In the genomic region with DNA sequence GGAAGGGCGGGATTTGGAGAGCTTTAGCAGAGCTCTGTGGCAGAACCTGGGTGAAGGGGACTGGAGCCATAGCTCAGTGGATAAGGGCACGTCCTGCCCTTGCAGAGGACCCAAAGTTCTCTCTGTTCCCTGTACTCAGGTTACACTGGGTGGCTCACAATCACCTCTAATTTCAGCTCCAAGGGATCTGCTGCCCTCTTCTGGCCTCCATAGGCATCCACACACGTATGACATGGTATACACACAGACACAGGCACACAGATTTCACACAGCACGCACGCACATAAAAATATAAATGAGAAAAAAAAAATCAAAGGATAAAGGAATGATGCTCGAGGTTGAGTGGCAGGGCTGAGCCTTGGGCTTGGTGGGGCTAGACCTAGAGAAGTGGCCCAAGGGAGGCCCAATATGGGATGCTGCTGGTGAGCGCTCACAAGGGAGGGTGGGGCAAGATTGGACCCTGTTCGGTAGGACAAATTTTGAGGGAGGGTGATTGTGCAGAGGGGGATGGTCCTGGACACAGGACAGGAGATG, we compare ENCODE assay signal across 8 mouse cellular contexts. TPM values are rescaled to one million over a fixed set of nuclear protein-coding genes. Genes with fewer than 3 reads are reported as not detected.
DNase-seq lines count a peak whose midpoint lies in the region; ATAC-seq lines count a peak whose summit lies in the region.

No protein-coding gene starts in this region.

- WGBS in limb, embryonic 15.5 days = 69% methylated on average over 8 of the region's 8 CpGs
- WGBS in neural tube, embryonic 15.5 days = 75% methylated on average over 8 of the region's 8 CpGs

- H3K27me3 ChIP-seq in limb, embryonic 15.5 days = no peaks in the 10 kb centered on the region
- peaks cover 6% of the 10 kb centered on the region; the same call in 1 of the 2 replicates for H3K27me3 ChIP-seq in neural tube, embryonic 15.5 days (replicated peaks)

- H3K36me3 ChIP-seq in limb, embryonic 15.5 days = peaks cover 25% of the 10 kb centered on the region
- no peaks in the 10 kb centered on the region for H3K36me3 ChIP-seq in neural tube, embryonic 15.5 days

- peak overlapping the region; percentile 91 for H3K4me3 ChIP-seq in limb, embryonic 15.5 days
- peak overlapping the region; percentile 74 for H3K4me3 ChIP-seq in neural tube, embryonic 15.5 days (replicated peaks)

- H3K9ac ChIP-seq in limb, embryonic 15.5 days = no peak overlapping the region
- 0 out of 2 replicates have a peak overlapping the region, but pooled peaks have one; percentile 74 for H3K9ac ChIP-seq in neural tube, embryonic 15.5 days (replicated peaks)

- H3K9me3 ChIP-seq in limb, embryonic 15.5 days = no peaks in the 10 kb centered on the region
- H3K9me3 ChIP-seq in neural tube, embryonic 15.5 days (replicated peaks) = no peaks in the 10 kb centered on the region

- H3K4me1 ChIP-seq in limb, embryonic 15.5 days = peaks cover 24% of the 10 kb centered on the region
- peaks cover 7% of the 10 kb centered on the region; the same call in 1 of the 2 replicates for H3K4me1 ChIP-seq in neural tube, embryonic 15.5 days

- H3K27ac ChIP-seq in limb, embryonic 15.5 days = peak overlapping the region; percentile 96
- no peak overlapping the region for H3K27ac ChIP-seq in neural tube, embryonic 15.5 days (replicated peaks)

- ATAC-seq in limb, embryonic 15.5 days (ENCODE audit: insufficient number of reproducible peaks, low FRiP score, low TSS enrichment, low read depth) = no peak
- ATAC-seq in neural tube, embryonic 15.5 days (ENCODE audit: low FRiP score) = 0 out of 2 replicates have a peak, but pooled peaks have one; percentile 11
- no peak for ATAC-seq in cerebellum, adult (ENCODE audit: insufficient number of reproducible peaks, low FRiP score, low TSS enrichment)

- peak; percentile 93 for DNase-seq in heart, adult 11 months
- DNase-seq in heart, postnatal 4 days = no peak
- peak; percentile 89 for DNase-seq in ZHBTc4 (ENCODE audit: low read depth, low spot score)
- DNase-seq in forelimb bud, embryonic 11.5 days (ENCODE audit: low read depth, low spot score) = peak; percentile 21
- DNase-seq in urinary bladder, adult 2 months (ENCODE audit: low spot score) = no peak

- H3K4me2 ChIP-seq in limb, embryonic 15.5 days = peak overlapping the region; percentile 76
- peak overlapping the region; percentile 94 for H3K4me2 ChIP-seq in neural tube, embryonic 15.5 days

RNA-seq across cellular contexts. Expression of a gene that starts 1.0 kb away (rescaled TPM):
- total RNA-seq in heart, postnatal 4 days (2021) = 10 to 100 TPM; 69.7 to 79.2 TPM
- 232 and 254 TPM in 2 replicates for polyA plus RNA-seq in limb, embryonic 15.5 days (2015; fragmentation: Nextera tagmentation; extraction: Ambion mirVana)
- 34.0 and 42.8 TPM in 2 replicates for polyA plus RNA-seq in neural tube, embryonic 15.5 days (2015; fragmentation: Nextera tagmentation; extraction: Ambion mirVana)
- 93.7 and 105 TPM in 2 replicates for polyA plus RNA-seq in urinary bladder, adult 2 months (2012; rRNA removed)

RNA-seq across cellular contexts. Expression of a gene that starts 11.4 kb away (rescaled TPM):
- 10 to 100 TPM; 25.0 to 26.0 TPM for total RNA-seq in heart, postnatal 4 days (2021)
- 37.7 and 44.8 TPM in 2 replicates for polyA plus RNA-seq in limb, embryonic 15.5 days (2015; fragmentation: Nextera tagmentation; extraction: Ambion mirVana)
- polyA plus RNA-seq in neural tube, embryonic 15.5 days (2015; fragmentation: Nextera tagmentation; extraction: Ambion mirVana) = 30.9 and 38.2 TPM in 2 replicates
- polyA plus RNA-seq in urinary bladder, adult 2 months (2012; rRNA removed) = 31.6 and 32.3 TPM in 2 replicates

RNA-seq across cellular contexts. Expression of a gene that starts 11.5 kb away (rescaled TPM):
- total RNA-seq in heart, postnatal 4 days (2021) = 1 to 10 TPM; 5.8 to 6.6 TPM
- polyA plus RNA-seq in limb, embryonic 15.5 days (2015; fragmentation: Nextera tagmentation; extraction: Ambion mirVana) = 9.8 and 10.5 TPM in 2 replicates
- 8.8 and 11.8 TPM in 2 replicates for polyA plus RNA-seq in neural tube, embryonic 15.5 days (2015; fragmentation: Nextera tagmentation; extraction: Ambion mirVana)
- polyA plus RNA-seq in urinary bladder, adult 2 months (2012; rRNA removed) = 5.0 and 5.8 TPM in 2 replicates

RNA-seq across cellular contexts. Expression of a gene that starts 59.5 kb away (rescaled TPM):
- not detected for total RNA-seq in heart, postnatal 4 days (2021)
- not detected in 2 replicates for polyA plus RNA-seq in limb, embryonic 15.5 days (2015; fragmentation: Nextera tagmentation; extraction: Ambion mirVana)
- not detected in 2 replicates for polyA plus RNA-seq in neural tube, embryonic 15.5 days (2015; fragmentation: Nextera tagmentation; extraction: Ambion mirVana)
- not detected in 2 replicates for polyA plus RNA-seq in urinary bladder, adult 2 months (2012; rRNA removed)

Comparison
In these comparisons a context has a peak if more than half of its experiments do, and no peak if none do; other contexts are left out.
1. DNase-seq: peak in heart, adult 11 months (single experiment), ZHBTc4 (single experiment) and forelimb bud, embryonic 11.5 days (single experiment); none in heart, postnatal 4 days (single experiment) and urinary bladder, adult 2 months (single experiment).